Mouse (Mus musculus): ENCODE measurements around the gene Eef1g. TPM values are rescaled to one million over a fixed set of nuclear protein-coding genes. Genes with fewer than 3 reads are reported as not detected.
A peak's percentile ranks its signal among the peaks of the same experiment; 100 is the strongest.

Eef1g gene
- polyA plus RNA-seq, 1 experiment: 206 TPM

DNA sequence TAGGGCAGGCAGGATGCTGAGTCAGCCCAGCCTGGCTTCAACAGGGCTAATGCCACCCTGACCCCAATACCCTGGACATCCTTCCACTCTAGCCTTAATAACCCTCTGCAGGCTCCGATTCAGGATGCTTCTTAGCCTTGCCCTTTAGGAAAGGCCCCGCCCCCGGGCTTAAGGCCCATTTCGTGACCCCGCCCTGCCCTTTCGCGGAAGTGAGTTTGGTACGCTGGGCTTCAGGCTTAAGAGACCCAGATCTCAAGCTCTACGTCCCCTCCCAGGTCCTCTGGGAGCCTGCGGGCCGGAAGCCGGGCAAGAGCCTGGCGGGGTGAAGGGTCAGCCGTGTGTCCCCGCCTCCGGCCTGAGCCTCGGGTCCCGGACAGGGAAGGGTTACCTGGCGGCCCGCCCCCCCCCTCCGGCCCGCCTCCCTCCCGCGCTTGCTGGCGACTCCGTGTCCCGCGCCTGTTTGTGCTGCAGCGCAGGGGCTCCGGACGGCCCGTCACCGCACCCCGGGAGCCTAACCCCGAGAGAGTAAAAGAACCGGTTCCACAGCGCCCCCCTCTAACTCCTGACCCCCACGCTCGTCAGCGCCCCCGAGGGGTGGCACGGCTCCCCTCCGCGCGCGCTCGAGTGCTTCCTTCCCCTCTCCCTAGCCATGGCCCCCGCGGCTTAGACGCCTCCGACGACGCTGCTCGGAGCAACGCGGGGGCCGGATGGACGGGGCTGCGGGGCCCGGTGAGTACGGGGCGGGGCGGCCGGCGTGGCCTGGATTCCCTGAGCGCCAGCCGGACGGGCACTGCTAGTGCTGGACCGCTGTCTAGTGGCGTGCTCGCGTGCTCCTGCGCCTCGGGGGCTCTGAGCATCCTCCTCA is 37.4 kb upstream of the Eef1g start, which contains the start of the genes Rom1 and Eml3:
TSS of gene Rom1 (minus strand) at position 133 of the 865 bp plus-strand sequence.
TSS of gene Eml3 (plus strand) at position 329 of the 865 bp plus-strand sequence.
- no peak for TF ChIP-seq CTCF (IDR thresholded peaks at IDR 0.05; ENCODE audit: insufficient read depth, low read length)
- 0 out of 2 replicates have a peak, but pooled peaks have one; percentile 37 for TF ChIP-seq POLR2A (IDR thresholded peaks at IDR 0.05; ENCODE audit: borderline replicate concordance, extremely low read depth, low read depth, low read length)
- Histone ChIP-seq H3K4me3 (replicated peaks; ENCODE audit: extremely low read depth, low read depth, low read length) (peak within 1 kb of the TSS; percentile 68), H3K4me1 (ENCODE audit: control insufficient read depth, insufficient read depth, low read length) (peaks cover 9% of the 10 kb centered on the region)
- DNase-seq: peak; percentile 92
- WGBS: 1% methylated on average over 73 of the region's 74 CpGs

DNA sequence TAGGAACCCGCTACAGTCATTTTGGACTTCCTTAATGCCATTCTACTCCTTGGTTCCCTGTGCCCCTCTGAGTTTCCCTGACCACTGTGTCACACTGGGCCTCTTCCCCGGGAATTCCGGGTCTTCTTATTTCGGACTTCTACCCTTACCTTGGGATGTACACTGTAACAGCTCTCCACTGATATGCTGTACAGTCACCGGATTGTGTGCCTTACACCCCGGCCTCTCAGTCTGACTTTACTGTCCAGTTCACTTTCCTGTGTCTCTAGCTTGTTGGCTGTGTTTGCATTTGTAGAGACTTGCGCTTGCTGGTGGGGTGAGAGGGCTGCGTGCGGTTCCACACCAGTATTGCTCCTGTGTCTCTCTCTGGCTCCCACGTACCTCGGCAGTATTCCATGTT is 36.7 kb upstream of the Eef1g start:
- peaks cover 9% of the 10 kb centered on the region for H3K4me1 ChIP-seq (ENCODE audit: control insufficient read depth, insufficient read depth, low read length)
- peak overlapping the region; percentile 68 for H3K4me3 ChIP-seq (replicated peaks; ENCODE audit: extremely low read depth, low read depth, low read length)
- TF ChIP-seq POLR2A (IDR thresholded peaks at IDR 0.05; ENCODE audit: borderline replicate concordance, extremely low read depth, low read depth, low read length): no peak
- no peak for TF ChIP-seq CTCF (IDR thresholded peaks at IDR 0.05; ENCODE audit: insufficient read depth, low read length)
- DNase-seq: no peak
- WGBS: 4% methylated on average over 11 of the region's 11 CpGs

DNA sequence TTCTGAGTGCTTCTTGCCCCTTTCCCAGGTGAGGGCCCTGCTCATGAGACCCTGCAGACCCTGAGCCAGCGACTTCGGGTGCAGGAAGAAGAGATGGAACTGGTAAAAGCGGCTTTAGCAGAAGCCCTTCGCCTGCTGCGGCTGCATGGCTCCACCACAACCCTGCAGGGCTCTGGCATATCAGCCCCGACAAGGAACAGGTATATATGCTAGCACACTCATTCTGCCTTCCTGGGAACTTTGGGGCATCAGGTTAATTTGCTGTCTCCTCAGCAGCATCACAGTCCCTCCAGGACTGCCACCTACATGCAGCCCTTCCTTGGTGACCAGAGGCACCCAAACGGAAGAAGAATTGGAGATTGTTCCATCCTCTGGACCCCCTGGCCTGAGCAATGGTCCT is 36.1 kb upstream of the Eef1g start:
- TF ChIP-seq CTCF (IDR thresholded peaks at IDR 0.05; ENCODE audit: insufficient read depth, low read length): no peak
- TF ChIP-seq POLR2A (IDR thresholded peaks at IDR 0.05; ENCODE audit: borderline replicate concordance, extremely low read depth, low read depth, low read length): no peak
- DNase-seq: no peak
- 75% methylated on average over 7 of the region's 7 CpGs for WGBS
- Histone ChIP-seq H3K4me3 (replicated peaks; ENCODE audit: extremely low read depth, low read depth, low read length) (peak overlapping the region; percentile 68), H3K4me1 (ENCODE audit: control insufficient read depth, insufficient read depth, low read length) (peaks cover 9% of the 10 kb centered on the region)

DNA sequence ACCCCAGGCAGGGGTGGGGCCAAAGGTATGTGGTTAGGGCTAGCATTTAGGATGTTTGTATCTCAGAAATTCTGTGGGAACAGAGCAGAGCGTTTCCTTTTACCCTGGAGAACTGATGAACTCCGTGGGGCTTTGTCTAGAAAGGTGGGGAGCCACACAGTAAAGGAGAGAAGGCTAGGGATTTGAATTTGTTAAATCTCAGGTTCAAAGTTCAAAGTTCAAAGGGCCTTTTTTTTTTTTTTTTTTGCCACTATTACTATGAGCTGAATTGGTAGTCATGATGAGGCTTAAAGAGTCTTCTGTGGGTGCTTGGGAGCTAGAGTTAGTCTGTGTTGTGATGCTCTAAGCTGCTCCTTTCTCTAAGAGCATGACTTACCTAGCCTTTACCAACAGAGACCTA is 30.1 kb upstream of the Eef1g start:
- Histone ChIP-seq H3K4me3 (replicated peaks; ENCODE audit: extremely low read depth, low read depth, low read length) (no peak overlapping the region), H3K4me1 (ENCODE audit: control insufficient read depth, insufficient read depth, low read length) (peaks cover 6% of the 10 kb centered on the region)
- WGBS: 85% methylated on average over 2 of the region's 2 CpGs
- TF ChIP-seq CTCF (IDR thresholded peaks at IDR 0.05; ENCODE audit: insufficient read depth, low read length) (no peak), POLR2A (IDR thresholded peaks at IDR 0.05; ENCODE audit: borderline replicate concordance, extremely low read depth, low read depth, low read length) (no peak)
- no peak for DNase-seq

DNA sequence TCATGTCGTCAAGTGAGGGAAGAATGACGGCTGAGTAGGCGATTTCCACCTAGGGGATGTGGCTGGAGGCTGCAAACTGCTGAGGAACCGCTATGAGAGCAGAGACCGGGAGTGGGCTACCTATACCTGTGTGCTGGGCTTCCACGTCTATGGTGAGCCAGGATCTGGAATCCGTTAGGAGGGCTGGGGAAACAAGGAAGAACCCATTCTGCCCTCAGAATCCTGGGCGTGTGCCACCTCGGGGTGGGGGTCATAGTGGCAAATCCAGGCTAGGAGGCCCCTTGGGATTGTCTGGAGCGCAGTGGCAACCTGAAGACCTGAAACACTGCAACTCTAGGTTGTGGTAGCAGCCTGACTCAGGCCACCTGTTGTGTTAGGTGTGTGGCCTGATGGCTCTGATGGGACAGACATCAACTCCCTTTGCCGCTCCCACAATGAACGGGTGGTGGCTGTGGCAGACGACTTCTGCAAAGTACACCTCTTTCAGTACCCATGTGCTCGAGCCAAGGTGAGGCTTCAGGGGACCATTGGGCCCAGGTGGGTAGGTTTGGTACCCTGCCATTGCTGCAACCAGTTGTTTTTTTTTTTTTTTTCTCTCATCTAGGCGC is 26.2 kb upstream of the Eef1g start:
- Histone ChIP-seq H3K4me3 (replicated peaks; ENCODE audit: extremely low read depth, low read depth, low read length) (no peak overlapping the region), H3K4me1 (ENCODE audit: control insufficient read depth, insufficient read depth, low read length) (peaks cover 20% of the 10 kb centered on the region)
- no peak for TF ChIP-seq CTCF (IDR thresholded peaks at IDR 0.05; ENCODE audit: insufficient read depth, low read length)
- TF ChIP-seq POLR2A (IDR thresholded peaks at IDR 0.05; ENCODE audit: borderline replicate concordance, extremely low read depth, low read depth, low read length): no peak
- no peak for DNase-seq
- WGBS: 80% methylated on average over 15 of the region's 15 CpGs

DNA sequence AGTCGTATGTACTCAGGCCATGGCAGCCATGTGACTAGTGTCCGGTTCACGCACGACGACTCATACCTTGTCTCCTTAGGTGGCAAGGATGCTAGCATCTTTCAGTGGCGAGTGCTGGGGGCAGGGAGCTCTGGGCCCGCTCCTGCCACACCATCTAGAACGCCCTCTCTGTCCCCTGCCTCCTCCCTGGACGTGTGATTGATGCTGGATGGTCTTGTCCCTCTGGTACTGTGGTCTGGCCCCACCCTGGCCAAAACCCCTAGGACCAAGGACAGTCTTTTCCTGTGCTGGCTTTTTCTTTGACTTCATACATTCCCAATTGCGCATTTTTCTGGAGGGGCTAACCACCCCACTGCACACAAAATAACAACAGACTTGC is 25.7 kb upstream of the Eef1g start:
- Histone ChIP-seq H3K4me1 (ENCODE audit: control insufficient read depth, insufficient read depth, low read length) (peaks cover 20% of the 10 kb centered on the region), H3K4me3 (replicated peaks; ENCODE audit: extremely low read depth, low read depth, low read length) (no peak overlapping the region)
- TF ChIP-seq CTCF (IDR thresholded peaks at IDR 0.05; ENCODE audit: insufficient read depth, low read length): no peak
- TF ChIP-seq POLR2A (IDR thresholded peaks at IDR 0.05; ENCODE audit: borderline replicate concordance, extremely low read depth, low read depth, low read length): 0 out of 2 replicates have a peak, but pooled peaks have one; percentile 19
- 42% methylated on average over 10 of the region's 10 CpGs for WGBS
- no peak for DNase-seq

DNA sequence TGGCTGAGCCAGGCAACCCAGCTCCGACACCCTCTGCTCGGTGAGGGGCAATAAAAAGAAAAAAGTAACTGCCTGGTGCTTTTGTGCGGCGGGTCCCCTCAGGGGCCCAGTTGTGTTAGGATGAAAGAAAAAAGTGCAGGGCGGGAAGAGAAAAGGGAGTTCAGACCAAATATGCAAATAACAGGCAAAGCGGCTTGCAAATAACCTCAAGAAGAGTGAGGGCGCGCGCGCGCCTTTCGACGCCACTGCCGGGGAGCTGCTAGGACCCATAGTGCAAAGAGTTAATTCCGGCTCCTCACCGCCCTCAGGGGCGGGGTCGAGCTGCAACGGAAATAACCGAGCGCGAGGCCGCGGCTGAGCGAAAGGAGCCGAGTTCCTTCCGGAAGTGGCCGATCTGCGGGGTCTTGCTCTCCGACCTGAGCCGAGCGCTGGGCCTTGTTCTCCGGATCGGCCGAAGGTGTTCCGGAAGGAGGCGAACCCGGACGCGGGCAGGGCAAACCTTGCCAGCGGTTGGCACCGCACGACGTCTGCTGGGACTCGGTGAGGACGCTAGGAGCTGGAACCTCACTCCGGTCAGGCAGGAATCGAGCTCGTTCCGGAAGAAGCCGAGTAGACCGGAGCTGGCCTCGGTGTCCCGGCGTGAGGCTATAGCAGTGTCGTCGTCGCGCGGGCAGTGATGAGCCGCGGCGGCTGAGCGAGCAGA is 25.2 kb upstream of the Eef1g start, which contains the start of gene Mta2:
TSS of gene Mta2 (plus strand) at position 361 of the 703 bp plus-strand sequence.
- peak within 1 kb of the TSS; percentile 84 for H3K4me3 ChIP-seq (replicated peaks; ENCODE audit: extremely low read depth, low read depth, low read length)
- no peak for TF ChIP-seq CTCF (IDR thresholded peaks at IDR 0.05; ENCODE audit: insufficient read depth, low read length)
- peak; percentile 92; the same call in 1 of the 2 replicates for TF ChIP-seq POLR2A (IDR thresholded peaks at IDR 0.05; ENCODE audit: borderline replicate concordance, extremely low read depth, low read depth, low read length)
- peak; percentile 92 for DNase-seq
- under 1% methylated on average over 64 of the region's 64 CpGs for WGBS
- H3K4me1 ChIP-seq (ENCODE audit: control insufficient read depth, insufficient read depth, low read length): peaks cover 20% of the 10 kb centered on the region

DNA sequence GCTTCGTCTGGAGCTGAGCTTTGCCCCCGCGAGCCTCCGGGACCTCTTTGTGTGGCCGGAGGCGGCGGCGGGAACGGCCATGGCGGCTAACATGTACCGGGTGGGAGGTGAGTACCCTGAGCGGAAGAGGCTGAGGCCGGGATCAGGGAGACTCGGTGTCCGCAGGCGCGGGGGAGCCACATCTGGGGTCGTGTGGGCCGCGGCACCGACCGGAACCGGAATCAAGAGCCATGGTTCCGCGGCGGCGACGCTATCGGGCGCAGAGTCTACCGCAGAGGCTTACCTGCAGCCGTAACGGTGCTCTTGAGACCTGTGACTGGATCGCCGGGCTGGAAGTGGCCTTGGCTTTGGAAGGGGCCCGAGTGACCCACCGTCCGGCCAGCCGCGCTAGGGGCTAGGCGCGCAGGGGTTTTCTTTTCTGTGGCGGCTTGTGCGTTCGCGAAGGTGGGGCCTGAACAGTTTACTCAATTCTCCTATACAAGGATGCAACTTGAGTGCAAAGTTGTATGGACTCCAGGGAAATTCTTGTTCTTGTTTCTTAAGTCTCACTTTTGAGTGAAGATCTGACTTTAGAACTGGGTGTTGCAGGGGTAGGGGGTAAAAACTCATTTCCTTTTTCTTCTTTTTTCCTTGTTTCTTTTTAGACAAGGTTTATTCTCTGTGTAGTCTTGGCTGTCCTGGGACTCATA is 24.4 kb upstream of the Eef1g start:
- Histone ChIP-seq H3K4me3 (replicated peaks; ENCODE audit: extremely low read depth, low read depth, low read length) (peak overlapping the region; percentile 84), H3K4me1 (ENCODE audit: control insufficient read depth, insufficient read depth, low read length) (peaks cover 20% of the 10 kb centered on the region)
- no peak for DNase-seq
- 0 out of 2 replicates have a peak, but pooled peaks have one; percentile 4 for TF ChIP-seq POLR2A (IDR thresholded peaks at IDR 0.05; ENCODE audit: borderline replicate concordance, extremely low read depth, low read depth, low read length)
- no peak for TF ChIP-seq CTCF (IDR thresholded peaks at IDR 0.05; ENCODE audit: insufficient read depth, low read length)
- WGBS: under 1% methylated on average over 46 of the region's 46 CpGs
